Mouse (Mus musculus) thymus, postnatal 0 days (tissue): ENCODE results near the gene Nmt1. TPM values are rescaled to one million over a fixed set of nuclear protein-coding genes. Genes with fewer than 3 reads are reported as not detected.

ENCODE experiments used
- DNase-seq: peaks from one replicate; pipeline ENCODE4 v3.0.0-alpha.2; 2015; ENCODE audit warnings: low spot score
- polyA plus RNA-seq: library from polyadenylated mRNA; unstranded; fragments of >200 nt; fragmentation: Nextera tagmentation; extraction: Ambion mirVana; gene quantifications from 2 replicates; pipeline ENCODE4 v1.2.1, GENCODE M21; 2015

Gene Nmt1
- polyA plus RNA-seq, 1 experiment from 2014 or later, result 81.6 TPM

GRCm38 (mm10) chr11:103005254-103005981, 22.6 kb upstream of the Nmt1 start:
- DNase-seq, result no peak

GRCm38 (mm10) chr11:103006286-103007000, 21.5 kb upstream of the Nmt1 start:
- DNase-seq, result no peak

- DNase-seq, result no peak
Observed at GRCm38 (mm10) chr11:103007001-103007340, 21.0 kb upstream of the Nmt1 start.

- DNase-seq, result no peak
Observed at GRCm38 (mm10) chr11:103008558-103008957, 19.4 kb upstream of the Nmt1 start.

GRCm38 (mm10) chr11:103009208-103009607, 18.8 kb upstream of the Nmt1 start:
- DNase-seq, result peak; percentile 28

GRCm38 (mm10) chr11:103010454-103011205, 17.4 kb upstream of the Nmt1 start:
- DNase-seq, result no peak

- no peak for DNase-seq
Observed at GRCm38 (mm10) chr11:103011206-103011497, 16.8 kb upstream of the Nmt1 start.

- no peak for DNase-seq
Observed at GRCm38 (mm10) chr11:103015881-103016825, 11.8 kb upstream of the Nmt1 start.

- DNase-seq, result peak; percentile 91
Observed at GRCm38 (mm10) chr11:103016930-103017329, 11.1 kb upstream of the Nmt1 start.

GRCm38 (mm10) chr11:103017661-103018060, 10.3 kb upstream of the Nmt1 start:
- DNase-seq, result no peak

GRCm38 (mm10) chr11:103018860-103019259, 9.1 kb upstream of the Nmt1 start:
- no peak for DNase-seq

- no peak for DNase-seq
Observed at GRCm38 (mm10) chr11:103019325-103019724, 8.7 kb upstream of the Nmt1 start.

- DNase-seq, result no peak
Observed at GRCm38 (mm10) chr11:103020713-103021335, 7.2 kb upstream of the Nmt1 start.

- no peak for DNase-seq
Observed at GRCm38 (mm10) chr11:103023974-103024373, 4.0 kb upstream of the Nmt1 start.

GRCm38 (mm10) chr11:103026901-103027300, 1.1 kb upstream of the Nmt1 start:
- no peak for DNase-seq

- no peak for DNase-seq
Observed at GRCm38 (mm10) chr11:103027570-103028175, 317 bp upstream of the Nmt1 start.

- DNase-seq, result no peak
Observed at GRCm38 (mm10) chr11:103033030-103033429, 5.0 kb downstream of the Nmt1 start.

- no peak for DNase-seq
Observed at GRCm38 (mm10) chr11:103035007-103035406, 7.0 kb downstream of the Nmt1 start.

GRCm38 (mm10) chr11:103036881-103037465, 9.0 kb downstream of the Nmt1 start:
- DNase-seq, result no peak

GRCm38 (mm10) chr11:103038037-103038436, 10.0 kb downstream of the Nmt1 start:
- no peak for DNase-seq
